18 mouse cellular contexts compared by ENCODE assay signal in genomic region chr1:192994179-192994873, GRCm38 (mm10). TPM values are rescaled to one million over a fixed set of nuclear protein-coding genes. Genes with fewer than 3 reads are reported as not detected.
DNase-seq lines count a peak whose midpoint lies in the region; ATAC-seq and TF ChIP-seq lines count a peak whose summit lies in the region.
"Had no signal": no experiment of that assay in that cellular context is flagged by ENCODE, and none has a peak within 500 bp of the region (broad histone marks: within the 10 kb centered on the region; RNA-seq: fewer than 3 reads in every experiment).

No protein-coding gene starts in this region.

- TF ChIP-seq EP300 in stomach, postnatal 0 days (optimal IDR thresholded peaks at IDR 0.05): no peak

- H3K9ac ChIP-seq in stomach, embryonic 14.5 days (replicated peaks; ENCODE audit: low read depth, low read length): no peak overlapping the region
- H3K9ac ChIP-seq in stomach, postnatal 0 days (ENCODE audit: low read length): no peak overlapping the region
- H3K9ac ChIP-seq in intestine, postnatal 0 days (ENCODE audit: low read depth, low read length): no peak overlapping the region
- H3K9ac ChIP-seq in liver, embryonic 16.5 days (ENCODE audit: low read depth, low read length): 0 out of 2 replicates have a peak overlapping the region, but pooled peaks have one; percentile 31
- H3K9ac ChIP-seq: heart, embryonic 15.5 days; kidney, embryonic 15.5 days; limb, embryonic 15.5 days; midbrain, embryonic 13.5 days; neural tube, embryonic 12.5 days had no signal

- H3K27ac ChIP-seq in stomach, embryonic 14.5 days (ENCODE audit: low read length): no peak overlapping the region
- H3K27ac ChIP-seq in stomach, postnatal 0 days (replicated peaks): no peak overlapping the region
- H3K27ac ChIP-seq in intestine, postnatal 0 days (ENCODE audit: low read depth, low read length): no peak overlapping the region
- H3K27ac ChIP-seq in liver, embryonic 16.5 days (ENCODE audit: low read length): peak overlapping the region; percentile 88
- H3K27ac ChIP-seq: heart, embryonic 15.5 days; kidney, embryonic 15.5 days; limb, embryonic 15.5 days; midbrain, embryonic 13.5 days; neural tube, embryonic 12.5 days had no signal

- no peak overlapping the region for H3K4me2 ChIP-seq in stomach, embryonic 14.5 days (replicated peaks; ENCODE audit: low read depth, low read length)
- H3K4me2 ChIP-seq in stomach, postnatal 0 days (replicated peaks; ENCODE audit: low read depth): no peak overlapping the region
- H3K4me2 ChIP-seq in intestine, postnatal 0 days (replicated peaks; ENCODE audit: low read depth): no peak overlapping the region
- H3K4me2 ChIP-seq in liver, embryonic 16.5 days (ENCODE audit: low read depth, low read length): peak overlapping the region; percentile 59
- H3K4me2 ChIP-seq: heart, embryonic 15.5 days; kidney, embryonic 15.5 days; limb, embryonic 15.5 days; midbrain, embryonic 13.5 days; neural tube, embryonic 12.5 days had no signal

- H3K27me3 ChIP-seq in stomach, embryonic 14.5 days (ENCODE audit: control insufficient read depth, insufficient read depth, low read length): no peaks in the 10 kb centered on the region
- H3K27me3 ChIP-seq in stomach, postnatal 0 days (ENCODE audit: control insufficient read depth, insufficient read depth, low read length): no peaks in the 10 kb centered on the region
- H3K27me3 ChIP-seq in intestine, postnatal 0 days (replicated peaks; ENCODE audit: control insufficient read depth, insufficient read depth, low read length): no peaks in the 10 kb centered on the region
- H3K27me3 ChIP-seq in liver, embryonic 16.5 days (ENCODE audit: control insufficient read depth, insufficient read depth, low read depth, low read length): no peaks in the 10 kb centered on the region
- H3K27me3 ChIP-seq: CH12.LX; heart, embryonic 15.5 days; kidney, embryonic 15.5 days; limb, embryonic 15.5 days; midbrain, embryonic 13.5 days; neural tube, embryonic 12.5 days had no signal

- 72% methylated on average over 2 of the region's 2 CpGs for WGBS in stomach, embryonic 14.5 days
- 68% methylated on average over 2 of the region's 2 CpGs for WGBS in stomach, postnatal 0 days
- 46% methylated on average over 2 of the region's 2 CpGs for WGBS in intestine, postnatal 0 days
- WGBS in liver, embryonic 16.5 days (ENCODE audit: insufficient replicate concordance): 50% methylated on average over 2 of the region's 2 CpGs

- no peak for DNase-seq in stomach, postnatal 0 days (ENCODE audit: low spot score)
- no peak for DNase-seq in cerebellum, adult 8-10 months
- no peak for DNase-seq in urinary bladder, adult 18-20 months (ENCODE audit: low spot score in 2 of 2)
- no peak for DNase-seq in gastrocnemius, adult 18-20 months (ENCODE audit: low spot score)
- DNase-seq: cerebellum, postnatal 10 days; heart, adult 18-20 months; right cerebral cortex, adult 18-20 months; thymus, postnatal 36 days had no signal

- TF ChIP-seq CTCF in stomach, postnatal 0 days (IDR thresholded peaks at IDR 0.05; ENCODE audit: low read depth): no peak
- no peak for TF ChIP-seq CTCF in intestine, postnatal 0 days (IDR thresholded peaks at IDR 0.05; ENCODE audit: low read depth)

- H3K36me3 ChIP-seq in stomach, embryonic 14.5 days (ENCODE audit: control insufficient read depth, insufficient read depth, low read length): no peaks in the 10 kb centered on the region
- H3K36me3 ChIP-seq in stomach, postnatal 0 days (ENCODE audit: control insufficient read depth, insufficient read depth, low read length): no peaks in the 10 kb centered on the region
- no peaks in the 10 kb centered on the region for H3K36me3 ChIP-seq in intestine, postnatal 0 days (ENCODE audit: control insufficient read depth, insufficient read depth)
- no peaks in the 10 kb centered on the region for H3K36me3 ChIP-seq in liver, embryonic 16.5 days (ENCODE audit: control insufficient read depth, insufficient read depth)
- H3K36me3 ChIP-seq: heart, embryonic 15.5 days; kidney, embryonic 15.5 days; limb, embryonic 15.5 days; midbrain, embryonic 13.5 days; neural tube, embryonic 12.5 days had no signal

- no peaks in the 10 kb centered on the region for H3K4me1 ChIP-seq in stomach, embryonic 14.5 days (ENCODE audit: control insufficient read depth, insufficient read depth, low read length)
- no peaks in the 10 kb centered on the region for H3K4me1 ChIP-seq in stomach, postnatal 0 days (replicated peaks; ENCODE audit: control insufficient read depth, insufficient read depth)
- H3K4me1 ChIP-seq in intestine, postnatal 0 days (replicated peaks; ENCODE audit: control insufficient read depth, insufficient read depth, low read length): no peaks in the 10 kb centered on the region; the same call in 1 of the 2 replicates
- H3K4me1 ChIP-seq in liver, embryonic 16.5 days (ENCODE audit: control insufficient read depth, low read depth, low read length): peaks cover 20% of the 10 kb centered on the region
- H3K4me1 ChIP-seq: heart, embryonic 15.5 days; kidney, embryonic 15.5 days; limb, embryonic 15.5 days; midbrain, embryonic 13.5 days; neural tube, embryonic 12.5 days had no signal

- no peaks in the 10 kb centered on the region for H3K9me3 ChIP-seq in stomach, embryonic 14.5 days (ENCODE audit: control insufficient read depth, low read depth, low read length)
- no peaks in the 10 kb centered on the region for H3K9me3 ChIP-seq in stomach, postnatal 0 days (ENCODE audit: control insufficient read depth, low read length)
- H3K9me3 ChIP-seq in intestine, postnatal 0 days (ENCODE audit: control insufficient read depth): no peaks in the 10 kb centered on the region
- no peaks in the 10 kb centered on the region for H3K9me3 ChIP-seq in liver, embryonic 16.5 days (replicated peaks; ENCODE audit: control insufficient read depth, low read length)
- H3K9me3 ChIP-seq: heart, embryonic 15.5 days; kidney, embryonic 15.5 days; limb, embryonic 15.5 days; midbrain, embryonic 13.5 days; neural tube, embryonic 12.5 days had no signal

- peak; percentile 46; the same call in 1 of the 2 replicates for ATAC-seq in stomach, embryonic 14.5 days (ENCODE audit: insufficient number of reproducible peaks, insufficient read depth, low FRiP score, low read depth)
- no peak for ATAC-seq in stomach, postnatal 0 days (ENCODE audit: low FRiP score, low TSS enrichment)
- peak; percentile 53; the same call in 1 of the 2 replicates for ATAC-seq in intestine, postnatal 0 days
- ATAC-seq in liver, embryonic 16.5 days (ENCODE audit: low read depth): peak; percentile 97
- ATAC-seq: lung, postnatal 0 days; midbrain, embryonic 13.5 days had no signal

- no peak overlapping the region for H3K4me3 ChIP-seq in stomach, embryonic 14.5 days (ENCODE audit: low read depth, low read length)
- H3K4me3 ChIP-seq in stomach, postnatal 0 days (ENCODE audit: low read depth, low read length): no peak overlapping the region
- no peak overlapping the region for H3K4me3 ChIP-seq in intestine, postnatal 0 days (ENCODE audit: low read depth, low read length)
- H3K4me3 ChIP-seq in liver, embryonic 16.5 days (ENCODE audit: low read depth, low read length): no peak overlapping the region
- H3K4me3 ChIP-seq: heart, embryonic 15.5 days; kidney, embryonic 15.5 days; limb, embryonic 15.5 days; midbrain, embryonic 13.5 days; neural tube, embryonic 12.5 days had no signal

RNA-seq across cellular contexts. Expression of gene Syt14, which starts 41.2 kb away (rescaled TPM):
- polyA plus RNA-seq in stomach, embryonic 14.5 days (2014; fragmentation: Nextera tagmentation; extraction: Ambion mirVana): 3.6 and 5.2 TPM in 2 replicates
- 0.17 and 0.22 TPM in 2 replicates for polyA plus RNA-seq in stomach, postnatal 0 days (2015; fragmentation: Nextera tagmentation; extraction: Ambion mirVana)
- polyA plus RNA-seq in intestine, postnatal 0 days (2015; fragmentation: Nextera tagmentation; extraction: Ambion mirVana): 0.73 and 0.75 TPM in 2 replicates
- 4.8 and 5.4 TPM in 2 replicates for polyA plus RNA-seq in liver, embryonic 16.5 days (2015; fragmentation: Nextera tagmentation; extraction: Ambion mirVana)
- total RNA-seq in gastrocnemius, adult 18-20 months (2021): under 1 TPM; 0.16 to 0.24 TPM
- total RNA-seq: CH12.LX had no signal
